Mouse (Mus musculus) stomach, embryonic 15.5 days (tissue): ENCODE measurements around the gene Gm49361. TPM values are rescaled to one million over a fixed set of nuclear protein-coding genes. Genes with fewer than 3 reads are reported as not detected.

Experiments
- ATAC-seq: fragments of 200-750 bp; cut with Nextera tagmentation; 2 replicates; pipeline ENCODE4 v1.8.0; 2017; ENCODE audit warnings: low read depth, moderate number of reproducible peaks, moderate TSS enrichment; ENCODE audit not compliant: insufficient read depth, low FRiP score
- H3K27ac ChIP-seq: fragments of 300-500 bp; sonication (generic); 2 replicates; pipeline ENCODE4 v1.5.1; 2015; ENCODE audit warnings: mild to moderate bottlenecking, inconsistent platforms
- H3K27me3 ChIP-seq: fragments of 300-500 bp; sonication (generic); replicated peaks from 2 replicates; pipeline ENCODE4 v1.6.1; 2015; ENCODE audit warnings: inconsistent platforms
- H3K36me3 ChIP-seq: fragments of 300-500 bp; sonication (generic); 2 replicates; pipeline ENCODE4 v1.6.1; 2015; ENCODE audit warnings: inconsistent platforms
- H3K4me1 ChIP-seq: fragments of 300-500 bp; sonication (generic); 2 replicates; pipeline ENCODE4 v1.6.1; 2015; ENCODE audit warnings: inconsistent platforms
- H3K4me2 ChIP-seq: fragments of 300-500 bp; sonication (generic); 2 replicates; pipeline ENCODE4 v1.6.1; 2015; ENCODE audit warnings: mild to moderate bottlenecking, inconsistent platforms
- H3K4me3 ChIP-seq: fragments of 300-500 bp; sonication (generic); replicated peaks from 2 replicates; pipeline ENCODE4 v1.5.1; 2015; ENCODE audit warnings: inconsistent platforms
- H3K9ac ChIP-seq: fragments of 300-500 bp; sonication (generic); 2 replicates; pipeline ENCODE4 v1.6.1; 2015; ENCODE audit warnings: inconsistent platforms
- H3K9me3 ChIP-seq: fragments of 300-500 bp; sonication (generic); 2 replicates; pipeline ENCODE4 v1.6.1; 2016; ENCODE audit warnings: inconsistent platforms
- WGBS: fragments of 180-500 bp; shearing (Covaris S2); methylation state at CpG from one replicate; pipeline ENCODE4 v1.1.7; 2015; 5-methylcytosine and 5-hydroxymethylcytosine counted together
- polyA plus RNA-seq: library from polyadenylated mRNA; unstranded; fragments of >200 nt; fragmentation: Nextera tagmentation; extraction: Ambion mirVana; gene quantifications from 2 replicates; pipeline ENCODE4 v1.2.1, GENCODE M21; 2015

The Gm49361 gene
- polyA plus RNA-seq, 1 experiment from 2014 or later, result not detected

- no peak overlapping the region for H3K27ac ChIP-seq
- H3K4me1 ChIP-seq, result peaks cover 6% of the 10 kb centered on the region; the same call in 1 of the 2 replicates
- H3K27me3 ChIP-seq, result no peaks in the 10 kb centered on the region
- H3K9me3 ChIP-seq, result no peaks in the 10 kb centered on the region
- no peak for ATAC-seq
- H3K4me3 ChIP-seq, result no peak overlapping the region
- no peak overlapping the region for H3K4me2 ChIP-seq
- H3K9ac ChIP-seq, result no peak overlapping the region
- WGBS, result 81% methylated on average over 2 of the region's 2 CpGs
- no peaks in the 10 kb centered on the region for H3K36me3 ChIP-seq
Observed at GRCm38 (mm10) chr14:57611034-57611433, 134.9 kb downstream of the Gm49361 start.

GRCm38 (mm10) chr14:57609816-57610329 is 136.0 kb downstream of the Gm49361 start:
- Histone ChIP-seq H3K4me1 (peaks cover 6% of the 10 kb centered on the region; the same call in 1 of the 2 replicates), H3K4me3 (no peak overlapping the region), H3K9me3 (no peaks in the 10 kb centered on the region), H3K27me3 (no peaks in the 10 kb centered on the region), H3K36me3 (no peaks in the 10 kb centered on the region), H3K4me2 (no peak overlapping the region), H3K27ac (no peak overlapping the region), H3K9ac (no peak overlapping the region)
- WGBS, result 74% methylated on average over 4 of the region's 4 CpGs
- ATAC-seq, result no peak

- Histone ChIP-seq H3K4me2 (no peak overlapping the region), H3K9ac (no peak overlapping the region), H3K27me3 (no peaks in the 10 kb centered on the region), H3K36me3 (0 out of 2 replicates have a peak, but pooled peaks cover 9% of the 10 kb centered on the region), H3K9me3 (no peaks in the 10 kb centered on the region), H3K4me1 (peaks cover 6% of the 10 kb centered on the region; the same call in 1 of the 2 replicates), H3K4me3 (no peak overlapping the region), H3K27ac (peak overlapping the region; percentile 5; the same call in 1 of the 2 replicates)
- ATAC-seq, result peak; percentile 84; the same call in 1 of the 2 replicates
- WGBS, result 5% methylated on average over 1 of the region's 1 CpGs
Observed at GRCm38 (mm10) chr14:57607500-57607899, 138.4 kb downstream of the Gm49361 start.

GRCm38 (mm10) chr14:57606663-57607365 is 139.1 kb downstream of the Gm49361 start:
- Histone ChIP-seq H3K36me3 (peaks cover 14% of the 10 kb centered on the region; the same call in 1 of the 2 replicates), H3K9me3 (no peaks in the 10 kb centered on the region), H3K27ac (no peak overlapping the region), H3K27me3 (no peaks in the 10 kb centered on the region), H3K4me1 (peaks cover 6% of the 10 kb centered on the region; the same call in 1 of the 2 replicates), H3K4me2 (no peak overlapping the region), H3K9ac (no peak overlapping the region), H3K4me3 (no peak overlapping the region)
- 36% methylated on average over 8 of the region's 8 CpGs for WGBS
- no peak for ATAC-seq

GRCm38 (mm10) chr14:57593279-57593678 is 152.6 kb downstream of the Gm49361 start:
- 92% methylated on average over 5 of the region's 5 CpGs for WGBS
- Histone ChIP-seq H3K4me2 (no peak overlapping the region), H3K36me3 (peaks cover 39% of the 10 kb centered on the region; the same call in 1 of the 2 replicates), H3K4me1 (no peaks in the 10 kb centered on the region), H3K9me3 (no peaks in the 10 kb centered on the region), H3K27ac (no peak overlapping the region), H3K27me3 (no peaks in the 10 kb centered on the region), H3K4me3 (no peak overlapping the region), H3K9ac (no peak overlapping the region)
- ATAC-seq, result no peak

Other genes with a start within 250 kb of the Gm49361 start
- gene Il17d, start 221.3 kb downstream of the Gm49361 start, polyA plus RNA-seq, result 8.1 and 9.0 TPM in 2 replicates
- gene Eef1akmt1, start 174.5 kb downstream of the Gm49361 start, polyA plus RNA-seq, result 89.0 and 91.0 TPM in 2 replicates
- gene Xpo4, start 80.7 kb downstream of the Gm49361 start, polyA plus RNA-seq, result 20.4 and 21.3 TPM in 2 replicates
- gene Lats2, start 12.3 kb upstream of the Gm49361 start, polyA plus RNA-seq, result 18.0 and 19.1 TPM in 2 replicates
- 22.5 and 30.7 TPM in 2 replicates for gene Sap18, start 52.1 kb upstream of the Gm49361 start, polyA plus RNA-seq
- gene Ska3, start 80.1 kb upstream of the Gm49361 start, polyA plus RNA-seq, result 29.3 and 33.5 TPM in 2 replicates
- gene Mrpl57, start 80.1 kb upstream of the Gm49361 start, polyA plus RNA-seq, result 171 and 186 TPM in 2 replicates
- 58.9 and 71.9 TPM in 2 replicates for gene Zdhhc20, start 144.2 kb upstream of the Gm49361 start, polyA plus RNA-seq